Mouse (Mus musculus) MEL (cell line): Measurements from ENCODE around the gene Pam16. TPM values are rescaled to one million over a fixed set of nuclear protein-coding genes. Genes with fewer than 3 reads are reported as not detected.
A peak's percentile ranks its signal among the peaks of the same experiment; 100 is the strongest.

Experiments used
- DNase-seq: peaks from one replicate; pipeline ENCODE4 v3.0.0; 2011; ENCODE audit warnings: low read depth, low spot score
- H3K27ac ChIP-seq: 2 replicates; pipeline ENCODE4 v1.5.1; 2012; ENCODE audit warnings: low read depth, mild to moderate bottlenecking, control low read depth, low read length, moderate library complexity; ENCODE audit not compliant: control insufficient read depth
- H3K27me3 ChIP-seq, 2 experiments: fragments of 150-350 bp in 1 of 2; sonication (generic) in 1 of 2; 2 replicates each; pipeline ENCODE4 v1.6.1; 2012; ENCODE audit warnings: low read length in 2 of 2, mild to moderate bottlenecking in 2 of 2, improper control_type of control experiment in 1 of 2, moderate library complexity in 1 of 2; ENCODE audit not compliant: insufficient read depth in 2 of 2, control insufficient read depth in 1 of 2
- H3K36me3 ChIP-seq, 2 experiments: 2 replicates each; pipeline ENCODE4 v1.6.1; 2012 to 2014; ENCODE audit warnings: low read length in 2 of 2, improper control_type of control experiment in 1 of 2, inconsistent platforms in 1 of 2, mild to moderate bottlenecking in 1 of 2; ENCODE audit not compliant: insufficient read depth in 2 of 2, control insufficient read depth in 1 of 2
- H3K4me1 ChIP-seq, 2 experiments: fragments of 150-350 bp in 1 of 2; sonication (generic) in 1 of 2; 2 replicates each; pipeline ENCODE4 v1.6.1; 2012; ENCODE audit warnings: low read length in 2 of 2, improper control_type of control experiment in 1 of 2, mild to moderate bottlenecking in 1 of 2; ENCODE audit not compliant: insufficient read depth in 2 of 2, control insufficient read depth in 1 of 2
- H3K4me3 ChIP-seq, 2 experiments: fragments of 150-350 bp in 1 of 2; sonication (generic) in 1 of 2; 2 replicates each; pipeline ENCODE4 v1.5.1; 2012; ENCODE audit warnings: low read depth in 2 of 2, low read length in 2 of 2, mild to moderate bottlenecking in 2 of 2, moderate library complexity in 2 of 2, control low read depth in 1 of 2, improper control_type of control experiment in 1 of 2; ENCODE audit not compliant: control insufficient read depth in 1 of 2, insufficient read depth in 1 of 2
- H3K79me2 ChIP-seq: 2 replicates; pipeline ENCODE4 v1.6.1; 2012; ENCODE audit warnings: mild to moderate bottlenecking, low read length, moderate library complexity; ENCODE audit not compliant: control insufficient read depth, poor library complexity, insufficient read depth
- H3K9ac ChIP-seq: 2 replicates; pipeline ENCODE4 v1.6.1; 2012; ENCODE audit warnings: low read depth, mild to moderate bottlenecking, control low read depth, low read length, moderate library complexity; ENCODE audit not compliant: control insufficient read depth, poor library complexity, severe bottlenecking
- H3K9me3 ChIP-seq: fragments of 150-350 bp; sonication (generic); replicated peaks from 2 replicates; pipeline ENCODE4 v1.6.1; 2012; ENCODE audit warnings: mild to moderate bottlenecking, low read length, improper control_type of control experiment, moderate library complexity; ENCODE audit not compliant: insufficient read depth
- E2F4 ChIP-seq: IDR thresholded peaks from 2 replicates; pipeline ENCODE4 v1.6.1; 2011; ENCODE audit warnings: low read depth, low read length, improper control_type of control experiment, borderline replicate concordance
- EP300 ChIP-seq, 2 experiments: IDR thresholded peaks; 2 replicates each; pipeline ENCODE4 v1.6.1; 2011; ENCODE audit warnings: improper control_type of control experiment in 2 of 2, low read length in 2 of 2, low read depth in 1 of 2, mild to moderate bottlenecking in 1 of 2
- GATA1 ChIP-seq: IDR thresholded peaks from 2 replicates; pipeline ENCODE4 v1.6.1; 2011; ENCODE audit warnings: low read depth, low read length, improper control_type of control experiment
- KAT2A ChIP-seq: conservative IDR thresholded peaks from 2 replicates; pipeline ENCODE4 v1.6.1; 2012; ENCODE audit warnings: low read depth, low read length, improper control_type of control experiment, inconsistent platforms
- MEF2A ChIP-seq: IDR thresholded peaks from 2 replicates; pipeline ENCODE4 v1.6.1; 2014; ENCODE audit warnings: low read depth, mild to moderate bottlenecking, inconsistent platforms, low read length, improper control_type of control experiment; ENCODE audit not compliant: poor library complexity, insufficient replicate concordance, severe bottlenecking; ENCODE audit errors: extremely low read depth
- MYC ChIP-seq: IDR thresholded peaks from 2 replicates; pipeline ENCODE4 v1.6.1; 2011; ENCODE audit warnings: low read depth, mild to moderate bottlenecking, low read length, improper control_type of control experiment, moderate library complexity
- NRF1 ChIP-seq: IDR thresholded peaks from 2 replicates; pipeline ENCODE4 v1.6.1; 2014; ENCODE audit warnings: low read depth, mild to moderate bottlenecking, inconsistent platforms, low read length, improper control_type of control experiment, moderate library complexity; ENCODE audit not compliant: poor library complexity, insufficient read depth, severe bottlenecking
- SIN3A ChIP-seq: IDR thresholded peaks from 2 replicates; pipeline ENCODE4 v1.6.1; 2012; ENCODE audit warnings: low read length, improper control_type of control experiment, inconsistent platforms
- TBP ChIP-seq: IDR thresholded peaks from 2 replicates; pipeline ENCODE4 v1.8.0; 2011; ENCODE audit warnings: low read depth, low read length, improper control_type of control experiment
- ZKSCAN1 ChIP-seq: IDR thresholded peaks from 2 replicates; pipeline ENCODE4 v1.6.1; 2012; ENCODE audit warnings: low read depth, mild to moderate bottlenecking, inconsistent platforms, low read length, improper control_type of control experiment, moderate library complexity
- ZMIZ1 ChIP-seq: IDR thresholded peaks from 2 replicates; pipeline ENCODE4 v1.6.1; 2012; ENCODE audit warnings: low read depth, mild to moderate bottlenecking, inconsistent platforms, low read length, improper control_type of control experiment, moderate library complexity
- polyA plus RNA-seq, 2 experiments: library from polyadenylated mRNA; stranded (reverse) in 1 of 2; unstranded in 1 of 2; fragments of >175 nt in 1 of 2; fragments of >200 nt in 1 of 2; gene quantifications; 2 replicates each; pipeline versions ENCODE4 v1.2.1 to v1.2.4; 2012; ENCODE audit warnings: low replicate concordance in 2 of 2, low read depth in 1 of 2; ENCODE audit not compliant: insufficient read length in 2 of 2, insufficient read depth in 1 of 2, missing spikeins in 1 of 2
- total RNA-seq: library from RNA; depleted of rRNA; stranded (reverse); fragments of 300-350 nt; gene quantifications from 2 replicates; pipeline ENCODE4 v1.2.3, GENCODE M21; 2012

Pam16 gene
- total and polyA plus RNA-seq, 3 experiments: 13.6 to 121 TPM; not detected in 1

DNA sequence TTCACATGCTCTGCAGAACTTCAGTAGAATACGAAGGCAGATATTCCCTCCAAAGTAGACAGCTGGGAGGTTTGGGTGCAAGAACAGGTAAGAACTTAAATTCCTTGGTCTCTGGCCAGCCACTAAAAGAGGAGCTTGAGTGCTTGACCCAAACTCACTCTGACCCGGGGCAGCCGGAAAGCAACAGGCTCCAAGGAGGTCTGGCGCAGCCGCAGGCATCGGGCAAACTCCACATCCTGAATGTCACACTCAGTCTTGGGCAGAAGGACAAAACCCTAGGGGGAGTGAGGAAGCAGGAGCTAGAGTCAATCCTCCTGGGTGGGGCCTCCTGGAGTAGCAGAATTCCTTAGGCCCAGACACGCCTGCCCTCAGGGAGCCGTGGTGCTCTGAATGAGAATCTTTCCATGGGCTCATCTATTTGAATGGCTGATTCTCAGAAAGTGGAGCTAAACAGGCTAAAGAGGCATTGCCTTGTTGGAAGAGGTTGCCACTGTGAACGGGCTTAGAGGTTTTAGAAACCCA lies 4.2 kb upstream of the Pam16 start:
- H3K4me3 ChIP-seq: no peak overlapping the region
- H3K27me3 ChIP-seq: no peaks in the 10 kb centered on the region
- peaks cover 0 to 8% of the 10 kb centered on the region in 2 experiments; a peak in 2 of 4 replicates for H3K4me1 ChIP-seq
- no peak overlapping the region for H3K9ac ChIP-seq
- H3K27ac ChIP-seq: no peak overlapping the region
- H3K79me2 ChIP-seq: peaks cover 7% of the 10 kb centered on the region
- H3K9me3 ChIP-seq: no peaks in the 10 kb centered on the region
- H3K36me3 ChIP-seq: peaks cover 0 to 5% of the 10 kb centered on the region in 2 experiments; a peak in 2 of 4 replicates
- TF ChIP-seq ZMIZ1 (no peak), KAT2A (no peak), MYC (no peak), MEF2A (no peak)
- DNase-seq: no peak

DNA sequence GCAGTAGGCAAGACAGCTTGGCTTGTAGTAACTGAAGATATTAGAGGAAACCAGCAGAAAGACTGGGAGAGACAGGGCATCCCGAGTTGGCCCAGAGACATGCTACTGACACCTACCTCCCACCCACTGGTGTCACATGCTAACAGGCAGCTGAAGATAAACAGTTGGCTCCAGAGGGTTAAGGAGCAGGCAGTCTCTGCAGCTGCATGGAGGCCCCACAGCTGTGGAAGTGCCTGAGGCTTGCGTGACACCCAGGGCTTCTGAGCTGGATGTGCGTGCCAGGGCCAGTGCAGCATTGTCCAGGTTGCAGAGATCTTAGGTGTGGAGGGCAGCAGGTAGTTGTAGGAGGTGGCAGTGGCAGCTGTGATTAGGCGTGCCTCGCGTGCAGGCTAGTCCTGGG lies 2.3 kb upstream of the Pam16 start:
- no peak overlapping the region for H3K27ac ChIP-seq
- TF ChIP-seq E2F4 (no peak), NRF1 (no peak), EP300 (IDR thresholded peaks at IDR 0.05; ENCODE audit: low read depth in 1 of 2, low read length in 2 of 2) (no peak), ZKSCAN1 (no peak), TBP (no peak), SIN3A (no peak), GATA1 (no peak)
- H3K27me3 ChIP-seq: no peaks in the 10 kb centered on the region
- H3K9ac ChIP-seq: no peak overlapping the region
- H3K4me1 ChIP-seq: peaks cover 0 to 23% of the 10 kb centered on the region in 2 experiments; a peak in 2 of 4 replicates
- H3K79me2 ChIP-seq: peaks cover 23% of the 10 kb centered on the region
- H3K36me3 ChIP-seq: peaks cover 0 to 12% of the 10 kb centered on the region in 2 experiments; a peak in 3 of 4 replicates
- DNase-seq: no peak
- no peak overlapping the region for H3K4me3 ChIP-seq
- no peaks in the 10 kb centered on the region for H3K9me3 ChIP-seq

DNA sequence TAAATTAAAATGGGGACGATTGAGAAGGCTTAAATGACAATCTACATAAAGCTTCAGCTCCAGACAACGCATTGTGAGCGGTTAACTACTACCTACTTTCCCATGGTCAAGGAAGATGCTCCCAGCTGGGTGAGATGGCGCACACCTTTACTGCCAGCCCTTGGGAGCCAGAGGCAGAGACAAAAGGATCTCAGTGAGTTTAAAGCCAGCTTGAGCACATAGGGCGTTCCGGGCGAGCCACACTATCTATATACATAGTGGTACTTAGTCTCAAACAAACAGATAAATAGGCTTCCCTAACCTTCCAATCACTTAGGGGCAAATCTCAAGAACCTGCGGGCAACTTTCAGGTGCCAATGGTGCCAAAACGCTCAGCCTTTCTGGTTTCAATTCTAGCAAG lies 714 bp downstream of the Pam16 start:
- Histone ChIP-seq H3K79me2 (peaks cover 35% of the 10 kb centered on the region), H3K4me1 (peaks cover 0 to 23% of the 10 kb centered on the region in 2 experiments; a peak in 2 of 4 replicates), H3K4me3 (peak overlapping the region; percentile 90 to 91), H3K9me3 (no peaks in the 10 kb centered on the region), H3K27me3 (no peaks in the 10 kb centered on the region), H3K27ac (peak overlapping the region; percentile 64), H3K9ac (peak overlapping the region; percentile 93), H3K36me3 (peaks cover 0 to 12% of the 10 kb centered on the region in 2 experiments; a peak in 2 of 4 replicates)
- no peak for DNase-seq
- TF ChIP-seq MYC (no peak), TBP (0 out of 2 replicates have a peak, but pooled peaks have one; percentile 11)
